In the genomic region with DNA sequence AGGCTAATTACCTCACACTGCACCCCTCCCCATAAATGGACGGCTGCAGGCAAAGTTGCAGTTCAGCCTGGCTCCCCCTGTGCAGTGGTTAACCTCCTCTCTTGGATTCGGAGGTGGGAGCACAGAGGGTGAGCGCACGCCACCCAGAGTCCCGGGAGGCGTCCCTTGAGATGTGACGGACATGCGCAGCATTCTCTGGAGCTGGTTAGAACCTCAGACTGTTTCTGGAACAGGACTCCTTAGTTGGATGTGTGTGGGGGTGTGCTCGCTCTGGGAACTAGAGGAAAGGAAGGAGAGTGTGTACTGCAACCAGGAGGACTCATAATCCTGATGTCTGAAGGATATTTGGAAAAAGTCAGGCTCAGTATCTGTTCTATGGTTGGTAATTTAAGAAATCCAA, we compare ENCODE assay signal across 27 mouse cellular contexts. TPM values are rescaled to one million over a fixed set of nuclear protein-coding genes. Genes with fewer than 3 reads are reported as not detected.
DNase-seq lines count a peak whose midpoint lies in the region; ATAC-seq and TF ChIP-seq lines count a peak whose summit lies in the region.
"Had no signal": no experiment of that assay in that cellular context is flagged by ENCODE, and none has a peak within 500 bp of the region (broad histone marks: within the 10 kb centered on the region; RNA-seq: fewer than 3 reads in every experiment).

No protein-coding gene starts in this region.

- WGBS in hindbrain, postnatal 0 days: 76% methylated on average over 9 of the region's 9 CpGs
- WGBS in hindbrain, embryonic 10.5 days: 72% methylated on average over 9 of the region's 9 CpGs
- WGBS in midbrain, embryonic 15.5 days: 81% methylated on average over 9 of the region's 9 CpGs
- WGBS in midbrain, embryonic 11.5 days: 76% methylated on average over 9 of the region's 9 CpGs

- H3K4me1 ChIP-seq in hindbrain, postnatal 0 days (ENCODE audit: insufficient read depth, low read length): no peaks in the 10 kb centered on the region
- H3K4me1 ChIP-seq in hindbrain, embryonic 10.5 days (replicated peaks): peaks cover 12% of the 10 kb centered on the region
- H3K4me1 ChIP-seq in midbrain, embryonic 15.5 days: peaks cover 8% of the 10 kb centered on the region; the same call in 1 of the 2 replicates
- H3K4me1 ChIP-seq in midbrain, embryonic 11.5 days (ENCODE audit: control insufficient read depth, insufficient read depth, low read length): 0 out of 2 replicates have a peak, but pooled peaks cover 2% of the 10 kb centered on the region

- ATAC-seq in frontal cortex, adult (ENCODE audit: low TSS enrichment): peak; percentile 91
- 0 out of 2 replicates have a peak, but pooled peaks have one; percentile 24 for ATAC-seq in hindbrain, postnatal 0 days
- no peak for ATAC-seq in midbrain, embryonic 15.5 days (replicated peaks)
- no peak for ATAC-seq in midbrain, embryonic 11.5 days (ENCODE audit: low FRiP score)
- ATAC-seq: activated CD4-positive, CD25-positive, alpha-beta regulatory T cell, adult 4 months; forebrain, embryonic 14.5 days; forebrain, postnatal 0 days; inflammation-experienced regulatory T-cells, adult 6 months had no signal

- H3K27me3 ChIP-seq in hindbrain, postnatal 0 days (ENCODE audit: insufficient read depth, low read length): no peaks in the 10 kb centered on the region
- H3K27me3 ChIP-seq in hindbrain, embryonic 10.5 days (ENCODE audit: insufficient read depth, poor library complexity, severe bottlenecking): no peaks in the 10 kb centered on the region
- H3K27me3 ChIP-seq in midbrain, embryonic 15.5 days (replicated peaks): no peaks in the 10 kb centered on the region
- no peaks in the 10 kb centered on the region for H3K27me3 ChIP-seq in midbrain, embryonic 11.5 days (ENCODE audit: control insufficient read depth, insufficient read depth, low read length)
- H3K27me3 ChIP-seq: embryonic facial prominence, embryonic 12.5 days; embryonic facial prominence, embryonic 15.5 days; heart, embryonic 13.5 days; hindbrain, embryonic 15.5 days had no signal

- H3K36me3 ChIP-seq in hindbrain, postnatal 0 days (ENCODE audit: insufficient read depth, low read length): peaks cover 13% of the 10 kb centered on the region
- peaks cover 5% of the 10 kb centered on the region for H3K36me3 ChIP-seq in hindbrain, embryonic 10.5 days
- peaks cover 35% of the 10 kb centered on the region for H3K36me3 ChIP-seq in midbrain, embryonic 15.5 days (replicated peaks)
- no peaks in the 10 kb centered on the region for H3K36me3 ChIP-seq in midbrain, embryonic 11.5 days (ENCODE audit: control insufficient read depth, insufficient read depth, low read length)

- no peak overlapping the region for H3K27ac ChIP-seq in hindbrain, postnatal 0 days
- no peak overlapping the region for H3K27ac ChIP-seq in hindbrain, embryonic 10.5 days
- 0 out of 2 replicates have a peak overlapping the region, but pooled peaks have one; percentile 18 for H3K27ac ChIP-seq in midbrain, embryonic 15.5 days
- no peak overlapping the region for H3K27ac ChIP-seq in midbrain, embryonic 11.5 days (ENCODE audit: low read depth, low read length)
- H3K27ac ChIP-seq: embryonic facial prominence, embryonic 12.5 days; embryonic facial prominence, embryonic 15.5 days; heart, adult 2 months; heart, embryonic 10.5 days; heart, embryonic 13.5 days; hindbrain, embryonic 15.5 days had no signal

- no peaks in the 10 kb centered on the region for H3K9me3 ChIP-seq in hindbrain, postnatal 0 days (ENCODE audit: low read length)
- no peaks in the 10 kb centered on the region for H3K9me3 ChIP-seq in hindbrain, embryonic 10.5 days
- no peaks in the 10 kb centered on the region for H3K9me3 ChIP-seq in midbrain, embryonic 15.5 days
- H3K9me3 ChIP-seq in midbrain, embryonic 11.5 days (ENCODE audit: control insufficient read depth, low read length): no peaks in the 10 kb centered on the region
- H3K9me3 ChIP-seq: embryonic facial prominence, embryonic 12.5 days; embryonic facial prominence, embryonic 15.5 days; heart, embryonic 10.5 days; heart, embryonic 13.5 days; hindbrain, embryonic 15.5 days had no signal

- no peak overlapping the region for H3K9ac ChIP-seq in hindbrain, postnatal 0 days (replicated peaks; ENCODE audit: low read length)
- no peak overlapping the region for H3K9ac ChIP-seq in midbrain, embryonic 15.5 days
- H3K9ac ChIP-seq in midbrain, embryonic 11.5 days (ENCODE audit: low read length): no peak overlapping the region
- H3K9ac ChIP-seq: embryonic facial prominence, embryonic 12.5 days; embryonic facial prominence, embryonic 15.5 days; forebrain, postnatal 0 days; heart, embryonic 13.5 days; hindbrain, embryonic 15.5 days had no signal

- DNase-seq in frontal cortex, postnatal 25 days (ENCODE audit: low spot score in 2 of 2): no peak
- no peak for DNase-seq in hindbrain, postnatal 0 days (ENCODE audit: low spot score)
- no peak for DNase-seq in hindbrain, embryonic 10.5 days (ENCODE audit: low spot score)
- no peak for DNase-seq in midbrain, embryonic 11.5 days (ENCODE audit: low spot score, missing footprints)
- DNase-seq in telencephalon, adult 2 months (ENCODE audit: low read depth, low spot score): peak; percentile 22
- no peak for DNase-seq in layer of hippocampus, adult 9-10 months (ENCODE audit: low spot score)
- DNase-seq: adrenal gland, adult 8-10 months; adrenal gland, postnatal 25 days; cerebellum, adult 18-20 months; cerebellum, adult 9-10 months; cerebellum, postnatal 14 days; forebrain, postnatal 0 days; gastrocnemius, postnatal 10 days; gastrocnemius, postnatal 36 days; heart, adult 2 months; heart, postnatal 14 days; heart, postnatal 4 days had no signal

- no peak overlapping the region for H3K4me2 ChIP-seq in hindbrain, postnatal 0 days (ENCODE audit: low read depth, low read length)
- H3K4me2 ChIP-seq in midbrain, embryonic 15.5 days: no peak overlapping the region
- H3K4me2 ChIP-seq in midbrain, embryonic 11.5 days: no peak overlapping the region
- H3K4me2 ChIP-seq: embryonic facial prominence, embryonic 12.5 days; embryonic facial prominence, embryonic 15.5 days; heart, embryonic 13.5 days; hindbrain, embryonic 15.5 days had no signal

- no peak overlapping the region for H3K4me3 ChIP-seq in hindbrain, postnatal 0 days (ENCODE audit: low read length)
- H3K4me3 ChIP-seq in hindbrain, embryonic 10.5 days: no peak overlapping the region
- H3K4me3 ChIP-seq in midbrain, embryonic 15.5 days: no peak overlapping the region
- no peak overlapping the region for H3K4me3 ChIP-seq in midbrain, embryonic 11.5 days (ENCODE audit: low read depth, low read length)
- H3K4me3 ChIP-seq: embryonic facial prominence, embryonic 12.5 days; embryonic facial prominence, embryonic 15.5 days; heart, adult 2 months; heart, embryonic 10.5 days; heart, embryonic 13.5 days; hindbrain, embryonic 15.5 days had no signal

- TF ChIP-seq CTCF in hindbrain, postnatal 0 days (IDR thresholded peaks at IDR 0.05; ENCODE audit: low read depth): no peak

RNA-seq across cellular contexts. Expression of a gene that starts 38.7 kb away (rescaled TPM):
- total RNA-seq in hindbrain, postnatal 0 days (2014; rRNA removed): 1.0 and 1.5 TPM in 2 replicates
- polyA plus RNA-seq in hindbrain, postnatal 0 days (2015; fragmentation: Nextera tagmentation; extraction: Ambion mirVana): 1.9 and 2.0 TPM in 2 replicates
- 1.9 and 2.7 TPM in 2 replicates for polyA plus RNA-seq in hindbrain, embryonic 10.5 days (2016; fragmentation: Nextera tagmentation; extraction: Ambion mirVana)
- polyA plus RNA-seq in midbrain, embryonic 15.5 days (2015; fragmentation: Nextera tagmentation; extraction: Ambion mirVana): 1.9 and 2.1 TPM in 2 replicates
- polyA plus RNA-seq in midbrain, embryonic 11.5 days (2014; fragmentation: Nextera tagmentation; extraction: Ambion mirVana): 2.1 and 3.2 TPM in 2 replicates
- polyA plus RNA-seq: activated CD4-positive, CD25-positive, alpha-beta regulatory T cell, adult 4 months; inflammation-experienced regulatory T-cells, adult 6 months had no signal

Comparison
In these comparisons a context has a peak if more than half of its experiments do, and no peak if none do; other contexts are left out.
1. ATAC-seq: peak in frontal cortex, adult (single experiment) and hindbrain, postnatal 0 days (single experiment); none in midbrain, embryonic 15.5 days (single experiment) and midbrain, embryonic 11.5 days (single experiment).